Mouse (Mus musculus): ENCODE data around the gene Add3.

Gene Add3

GRCm38 (mm10) chr19:53130399-53131175 lies 9.7 kb upstream of the Add3 start:
- DNase-seq (ENCODE audit: low read depth, low spot score): no peak

- DNase-seq (ENCODE audit: low read depth, low spot score): no peak
Measured at GRCm38 (mm10) chr19:53132471-53132870, 7.8 kb upstream of the Add3 start.

GRCm38 (mm10) chr19:53136336-53137090 lies 3.7 kb upstream of the Add3 start:
- no peak for DNase-seq (ENCODE audit: low read depth, low spot score)

- no peak for DNase-seq (ENCODE audit: low read depth, low spot score)
Measured at GRCm38 (mm10) chr19:53137116-53137670, 3.0 kb upstream of the Add3 start.

GRCm38 (mm10) chr19:53140804-53141250 lies 584 bp downstream of the Add3 start:
- no peak for DNase-seq (ENCODE audit: low read depth, low spot score)

GRCm38 (mm10) chr19:53141251-53142072 lies 1.2 kb downstream of the Add3 start:
- peak; percentile 61 for DNase-seq (ENCODE audit: low read depth, low spot score)

GRCm38 (mm10) chr19:53142190-53143107 lies 2.2 kb downstream of the Add3 start:
- peak; percentile 100 for DNase-seq (ENCODE audit: low read depth, low spot score)

GRCm38 (mm10) chr19:53143108-53143971 lies 3.1 kb downstream of the Add3 start:
- peak; percentile 55 for DNase-seq (ENCODE audit: low read depth, low spot score)

- DNase-seq (ENCODE audit: low read depth, low spot score): no peak
Measured at GRCm38 (mm10) chr19:53145075-53145474, 4.8 kb downstream of the Add3 start.

- DNase-seq (ENCODE audit: low read depth, low spot score): no peak
Measured at GRCm38 (mm10) chr19:53149381-53149780, 9.1 kb downstream of the Add3 start.

- no peak for DNase-seq (ENCODE audit: low read depth, low spot score)
Measured at GRCm38 (mm10) chr19:53152451-53152850, 12.2 kb downstream of the Add3 start.

- DNase-seq (ENCODE audit: low read depth, low spot score): no peak
Measured at GRCm38 (mm10) chr19:53153096-53153495, 12.9 kb downstream of the Add3 start.

- DNase-seq (ENCODE audit: low read depth, low spot score): no peak
Measured at GRCm38 (mm10) chr19:53154156-53154555, 13.9 kb downstream of the Add3 start.

- no peak for DNase-seq (ENCODE audit: low read depth, low spot score)
Measured at GRCm38 (mm10) chr19:53156361-53156760, 16.1 kb downstream of the Add3 start.

GRCm38 (mm10) chr19:53157176-53157575 lies 16.9 kb downstream of the Add3 start:
- no peak for DNase-seq (ENCODE audit: low read depth, low spot score)

GRCm38 (mm10) chr19:53159351-53159750 lies 19.1 kb downstream of the Add3 start:
- no peak for DNase-seq (ENCODE audit: low read depth, low spot score)

GRCm38 (mm10) chr19:53162927-53163326 lies 22.7 kb downstream of the Add3 start:
- peak; percentile 36 for DNase-seq (ENCODE audit: low read depth, low spot score)

- no peak for DNase-seq (ENCODE audit: low read depth, low spot score)
Measured at GRCm38 (mm10) chr19:53164645-53165044, 24.4 kb downstream of the Add3 start.

Measured in CD4-positive, CD25-positive, alpha-beta regulatory T cell, adult 2 months (primary cell).